Mouse (Mus musculus) liver, adult 2 months (tissue): ENCODE data around the gene Olfr1453. TPM values are rescaled to one million over a fixed set of nuclear protein-coding genes. Genes with fewer than 3 reads are reported as not detected.
"Not testable (repeated sequence)": the region's sequence is repeated elsewhere in the genome, so short reads cannot be mapped to it uniquely, and the experiment has no call there.

ENCODE experiments used
- DNase-seq: peaks from one replicate; pipeline ENCODE4 v3.0.0-alpha.2; 2011; ENCODE audit warnings: low read depth, low spot score; ENCODE audit errors: extremely low read depth
- H3K27ac ChIP-seq: fragments of 200-500 bp; replicated peaks from 2 replicates; pipeline ENCODE4 v1.5.1; 2012; ENCODE audit warnings: low read depth, mild to moderate bottlenecking, control low read depth, inconsistent platforms, low read length; ENCODE audit not compliant: insufficient read depth
- H3K27me3 ChIP-seq: fragments of 200-500 bp; 2 replicates; pipeline ENCODE4 v1.6.1; 2012; ENCODE audit warnings: mild to moderate bottlenecking, moderate library complexity, low read length, inconsistent platforms; ENCODE audit not compliant: control insufficient read depth, insufficient read depth
- H3K36me3 ChIP-seq: fragments of 200-500 bp; 2 replicates; pipeline ENCODE4 v1.6.1; 2012; ENCODE audit warnings: low read length, inconsistent platforms; ENCODE audit not compliant: control insufficient read depth, insufficient read depth
- H3K4me1 ChIP-seq: fragments of 200-500 bp; 2 replicates; pipeline ENCODE4 v1.6.1; 2011; ENCODE audit warnings: low read length; ENCODE audit not compliant: control insufficient read depth, insufficient read depth
- H3K4me3 ChIP-seq: fragments of 200-500 bp; 2 replicates; pipeline ENCODE4 v1.5.1; 2011; ENCODE audit warnings: low read depth, mild to moderate bottlenecking, control low read depth, low read length, moderate library complexity; ENCODE audit not compliant: insufficient read depth
- H3K79me2 ChIP-seq: fragments of 200-500 bp; 2 replicates; pipeline ENCODE4 v1.6.1; 2012; ENCODE audit warnings: inconsistent platforms, mild to moderate bottlenecking, low read length, moderate library complexity; ENCODE audit not compliant: control insufficient read depth, insufficient read depth
- H3K9ac ChIP-seq: fragments of 200-500 bp; 2 replicates; pipeline ENCODE4 v1.6.1; 2012; ENCODE audit warnings: low read depth, mild to moderate bottlenecking, control low read depth, inconsistent platforms, low read length
- CTCF ChIP-seq: fragments of 200-500 bp; IDR thresholded peaks from 2 replicates; pipeline ENCODE4 v1.5.1; 2011; ENCODE audit warnings: low read depth, low read length, control low read depth
- POLR2A ChIP-seq: fragments of 200-500 bp; IDR thresholded peaks from 2 replicates; pipeline ENCODE4 v1.6.1; 2011; ENCODE audit warnings: low read length, control low read depth; ENCODE audit not compliant: insufficient read depth; ENCODE audit errors: extremely low read depth
- WGBS: fragments of 180-500 bp; shearing (Covaris S2); methylation state at CpG from one replicate; pipeline ENCODE4 v1.1.7; 2018; 5-methylcytosine and 5-hydroxymethylcytosine counted together
- polyA plus RNA-seq: library from polyadenylated mRNA; depleted of rRNA; stranded (reverse); fragments of >200 nt; gene quantifications from 2 replicates; pipeline ENCODE4 v1.2.3, GENCODE M21; 2012; rRNA removed
- total RNA-seq: library from RNA; depleted of rRNA; stranded (reverse); fragments of >200 nt; gene quantifications from 2 replicates; pipeline ENCODE4 v1.2.3, GENCODE M21; 2014; rRNA removed

Olfr1453 gene
- total RNA-seq: not detected in 2 replicates
- not detected in 2 replicates for polyA plus RNA-seq

- TF ChIP-seq CTCF (no peak), POLR2A (no peak)
Measured at GRCm38 (mm10) chr19:13028227-13028626, at the start of gene Olfr1453. Gene Olfr1453, minus strand, starts transcription at chr19:13028327.

DNA sequence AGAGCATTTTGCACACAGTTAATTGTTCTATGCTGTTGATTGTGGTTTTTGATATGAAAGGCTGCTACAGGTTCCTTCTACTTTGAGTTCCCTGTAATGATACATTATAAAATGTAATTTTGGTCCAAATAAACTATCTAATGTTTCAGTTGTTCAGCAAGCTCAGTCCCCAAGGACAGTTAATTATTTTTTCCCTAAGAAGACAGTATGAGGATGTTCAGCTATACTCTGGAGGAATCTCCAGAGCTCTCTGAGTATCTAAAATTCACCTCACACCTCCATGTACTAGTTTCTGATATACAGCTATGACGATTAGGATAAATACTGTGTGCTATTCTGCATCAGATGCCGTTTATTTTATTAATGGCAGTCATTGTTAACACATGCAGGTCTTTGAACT is 32.2 kb upstream of the Olfr1453 start, which contains the start of gene Olfr1454:
TSS of gene Olfr1454 (plus strand) at position 301 of the 400 bp plus-strand sequence.
- H3K9ac ChIP-seq: no peak within 1 kb of the TSS
- H3K27ac ChIP-seq: no peak within 1 kb of the TSS
- H3K4me3 ChIP-seq: no peak within 1 kb of the TSS
- TF ChIP-seq POLR2A: no peak
- TF ChIP-seq CTCF: no peak
- no peaks in the 10 kb centered on the region for H3K36me3 ChIP-seq
- no peak for DNase-seq
- H3K27me3 ChIP-seq: no peaks in the 10 kb centered on the region
- H3K79me2 ChIP-seq: no peaks in the 10 kb centered on the region
- WGBS: 51% methylated on average over 2 of the region's 2 CpGs
- H3K4me1 ChIP-seq: no peaks in the 10 kb centered on the region

More at GRCm38 (mm10) chr19:13028227-13028626, at the start of gene Olfr1453:
- 44% methylated on average over 1 of the region's 1 CpGs for whole genome bisulfite sequencing
- no peak within 1 kb of the TSS for H3K4me3 ChIP-seq
- no peaks in the 10 kb centered on the region for H3K79me2 ChIP-seq
- H3K36me3 ChIP-seq: no peaks in the 10 kb centered on the region
- no peaks in the 10 kb centered on the region for H3K27me3 ChIP-seq
- H3K27ac ChIP-seq: no peak within 1 kb of the TSS
- H3K9ac ChIP-seq: no peak within 1 kb of the TSS
- DNase-seq: no peak
- no peaks in the 10 kb centered on the region for H3K4me1 ChIP-seq

DNA sequence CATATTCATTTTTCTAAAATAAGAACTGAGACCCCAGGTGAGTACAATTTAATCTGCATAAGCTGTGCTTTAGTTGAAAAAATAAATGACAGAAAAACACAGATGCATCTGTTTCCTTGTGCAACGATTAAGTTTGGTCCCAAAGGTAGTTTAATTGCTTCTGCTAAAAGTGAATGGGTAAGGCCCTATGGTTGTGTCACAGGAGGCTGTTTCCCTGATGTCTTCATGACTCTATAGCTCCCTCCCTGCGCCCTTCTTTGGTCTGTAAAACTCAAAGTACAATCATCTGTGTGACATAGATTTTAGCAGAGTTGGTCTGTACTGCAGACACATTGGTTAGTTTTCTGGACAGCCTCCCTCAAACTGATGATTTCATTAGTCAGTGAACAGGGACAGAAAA is 33.4 kb downstream of the Olfr1453 start, which contains the start of gene Olfr1451:
TSS of gene Olfr1451 (plus strand) at position 301 of the 400 bp plus-strand sequence.
- Histone ChIP-seq H3K27ac (no peak within 1 kb of the TSS), H3K9ac (no peak within 1 kb of the TSS), H3K36me3 (no peaks in the 10 kb centered on the region), H3K4me1 (no peaks in the 10 kb centered on the region), H3K4me3 (no peak within 1 kb of the TSS), H3K27me3 (no peaks in the 10 kb centered on the region), H3K79me2 (no peaks in the 10 kb centered on the region)
- TF ChIP-seq POLR2A (no peak), CTCF (no peak)
- 69% methylated on average over 2 of the region's 2 CpGs for WGBS
- no peak for DNase-seq

GRCm38 (mm10) chr19:12992316-12992715 is 35.8 kb downstream of the Olfr1453 start:
- not testable (repeated sequence) for DNase-seq, H3K9ac ChIP-seq, H3K79me2 ChIP-seq, H3K4me1 ChIP-seq, H3K36me3 ChIP-seq, H3K27me3 ChIP-seq, H3K27ac ChIP-seq, H3K4me3 ChIP-seq
- 94% methylated on average over 4 of the region's 4 CpGs for WGBS

Other genes starting within 250 kb of the Olfr1453 start
- gene Zfp91, start 232.2 kb downstream of the Olfr1453 start, total RNA-seq: 35.2 and 38.7 TPM in 2 replicates
- 11.8 and 12.3 TPM in 2 replicates for gene Zfp91, start 232.2 kb downstream of the Olfr1453 start, polyA plus RNA-seq
- gene Lpxn, start 232.1 kb downstream of the Olfr1453 start, total RNA-seq: 2.6 and 4.4 TPM in 2 replicates
- 0.92 and 1.2 TPM in 2 replicates for gene Lpxn, start 232.1 kb downstream of the Olfr1453 start, polyA plus RNA-seq
- not detected in 2 replicates for gene Gm5244, start 181.6 kb downstream of the Olfr1453 start, total RNA-seq
- gene Gm5244, start 181.6 kb downstream of the Olfr1453 start, polyA plus RNA-seq: not detected in 2 replicates
- gene Olfr1444, start 171.0 kb downstream of the Olfr1453 start, total RNA-seq: not detected in 2 replicates
- not detected in 2 replicates for gene Olfr1444, start 171.0 kb downstream of the Olfr1453 start, polyA plus RNA-seq
- gene Olfr1445, start 144.5 kb downstream of the Olfr1453 start, total RNA-seq: not detected in 2 replicates
- gene Olfr1445, start 144.5 kb downstream of the Olfr1453 start, polyA plus RNA-seq: not detected in 2 replicates
- not detected in 2 replicates for gene Olfr1446, start 134.8 kb downstream of the Olfr1453 start, total RNA-seq
- not detected in 2 replicates for gene Olfr1446, start 134.8 kb downstream of the Olfr1453 start, polyA plus RNA-seq
- not detected in 2 replicates for gene Olfr1447, start 124.6 kb downstream of the Olfr1453 start, total RNA-seq
- gene Olfr1447, start 124.6 kb downstream of the Olfr1453 start, polyA plus RNA-seq: not detected in 2 replicates
- not detected in 2 replicates for gene Olfr1448, start 103.9 kb downstream of the Olfr1453 start, total RNA-seq
- not detected in 2 replicates for gene Olfr1448, start 103.9 kb downstream of the Olfr1453 start, polyA plus RNA-seq
- not detected in 2 replicates for gene Olfr1449, start 97.5 kb downstream of the Olfr1453 start, total RNA-seq
- not detected in 2 replicates for gene Olfr1449, start 97.5 kb downstream of the Olfr1453 start, polyA plus RNA-seq
- gene Olfr1450, start 78.1 kb downstream of the Olfr1453 start, total RNA-seq: not detected in 2 replicates
- not detected in 2 replicates for gene Olfr1450, start 78.1 kb downstream of the Olfr1453 start, polyA plus RNA-seq
- gene Olfr1451, start 33.3 kb downstream of the Olfr1453 start, total RNA-seq: not detected in 2 replicates
- not detected in 2 replicates for gene Olfr1451, start 33.3 kb downstream of the Olfr1453 start, polyA plus RNA-seq
- gene Olfr1454, start 32.3 kb upstream of the Olfr1453 start, total RNA-seq: not detected in 2 replicates
- gene Olfr1454, start 32.3 kb upstream of the Olfr1453 start, polyA plus RNA-seq: not detected in 2 replicates
- gene Olfr1457, start 69.6 kb upstream of the Olfr1453 start, total RNA-seq: not detected in 2 replicates
- gene Olfr1457, start 69.6 kb upstream of the Olfr1453 start, polyA plus RNA-seq: not detected in 2 replicates
- gene Olfr1458, start 78.4 kb upstream of the Olfr1453 start, total RNA-seq: not detected in 2 replicates
- not detected in 2 replicates for gene Olfr1458, start 78.4 kb upstream of the Olfr1453 start, polyA plus RNA-seq
- gene Olfr1459, start 121.2 kb upstream of the Olfr1453 start, total RNA-seq: not detected in 2 replicates
- gene Olfr1459, start 121.2 kb upstream of the Olfr1453 start, polyA plus RNA-seq: not detected in 2 replicates
- not detected in 2 replicates for gene Olfr1461, start 134.7 kb upstream of the Olfr1453 start, total RNA-seq
- gene Olfr1461, start 134.7 kb upstream of the Olfr1453 start, polyA plus RNA-seq: not detected in 2 replicates
- not detected in 2 replicates for gene Olfr1462, start 157.4 kb upstream of the Olfr1453 start, total RNA-seq
- not detected in 2 replicates for gene Olfr1462, start 157.4 kb upstream of the Olfr1453 start, polyA plus RNA-seq
- not detected in 2 replicates for gene Olfr1463, start 203.0 kb upstream of the Olfr1453 start, total RNA-seq
- gene Olfr1463, start 203.0 kb upstream of the Olfr1453 start, polyA plus RNA-seq: not detected in 2 replicates